In genomic region chr1:180312792-180313311, GRCm38 (mm10) we compare ENCODE assay signal across 7 mouse cellular contexts. TPM values are rescaled to one million over a fixed set of nuclear protein-coding genes. Genes with fewer than 3 reads are reported as not detected.
A peak's percentile ranks its signal among the peaks of the same experiment; 100 is the strongest.
DNase-seq lines count a peak whose midpoint lies in the region; ATAC-seq lines count a peak whose summit lies in the region.

No protein-coding gene starts in this region.

- H3K9ac ChIP-seq in neural tube, embryonic 13.5 days: peak overlapping the region; percentile 46; the same call in 1 of the 2 replicates

- H3K27me3 ChIP-seq in neural tube, embryonic 13.5 days: no peaks in the 10 kb centered on the region

- H3K9me3 ChIP-seq in neural tube, embryonic 13.5 days: no peaks in the 10 kb centered on the region

- ATAC-seq in inflammation-experienced regulatory T-cells, adult 6 months: peak; percentile 44
- peak; percentile 80 for ATAC-seq in neural tube, embryonic 13.5 days (ENCODE audit: low read depth)

- peak overlapping the region; percentile 50 for H3K4me2 ChIP-seq in neural tube, embryonic 13.5 days

- H3K36me3 ChIP-seq in neural tube, embryonic 13.5 days: no peaks in the 10 kb centered on the region

- WGBS in neural tube, embryonic 13.5 days: 15% methylated on average over 6 of the region's 6 CpGs

- peak; percentile 61 for DNase-seq in CD4-positive, CD25-positive, alpha-beta regulatory T cell, adult 2 months (ENCODE audit: low read depth, low spot score)
- peak; percentile 38 for DNase-seq in ES-CJ7 (ENCODE audit: low read depth, low spot score)
- DNase-seq in cerebellum, postnatal 36 days: peak; percentile 55 to 67
- peak; percentile 69 to 81 for DNase-seq in gastrocnemius, postnatal 4 days (ENCODE audit: low spot score in 2 of 2)
- no peak for DNase-seq in right cerebral cortex, adult 18-20 months

- peaks cover 34% of the 10 kb centered on the region for H3K4me1 ChIP-seq in neural tube, embryonic 13.5 days (replicated peaks)

- H3K4me3 ChIP-seq in neural tube, embryonic 13.5 days: no peak overlapping the region

- peak overlapping the region; percentile 84 for H3K27ac ChIP-seq in neural tube, embryonic 13.5 days (replicated peaks)

RNA-seq across cellular contexts. Expression of gene Itpkb, which starts 17.4 kb away (rescaled TPM):
- 10 to 100 TPM; 43.3 to 46.1 TPM for total RNA-seq in gastrocnemius, postnatal 4 days (2021)
- 10 to 100 TPM; 25.3 to 58.2 (median 55.2) TPM for polyA plus RNA-seq in inflammation-experienced regulatory T-cells, adult 6 months (2017; shearing (Covaris generic))
- 3.9 and 4.0 TPM in 2 replicates for polyA plus RNA-seq in neural tube, embryonic 13.5 days (2015; fragmentation: Nextera tagmentation; extraction: Ambion mirVana)

RNA-seq across cellular contexts. Expression of gene Psen2, which starts 49.6 kb away (rescaled TPM):
- 10 to 100 TPM; 13.6 to 13.8 TPM for total RNA-seq in gastrocnemius, postnatal 4 days (2021)
- 100 to 1,000 TPM in 2 of 3 experiments, 10 to 100 TPM in 1; 83.5 to 124 (median 120) TPM for polyA plus RNA-seq in inflammation-experienced regulatory T-cells, adult 6 months (2017; shearing (Covaris generic))
- 11.9 and 13.0 TPM in 2 replicates for polyA plus RNA-seq in neural tube, embryonic 13.5 days (2015; fragmentation: Nextera tagmentation; extraction: Ambion mirVana)
